Mouse (Mus musculus) bone marrow macrophage, adult 2 months (primary cell): ENCODE results near the gene Cacna1a. TPM values are rescaled to one million over a fixed set of nuclear protein-coding genes. Genes with fewer than 3 reads are reported as not detected.

Experiments used
- H3K27ac ChIP-seq: 2 replicates; pipeline ENCODE4 v1.5.1; 2012; ENCODE audit warnings: low read depth, low read length; ENCODE audit not compliant: insufficient read depth
- H3K4me1 ChIP-seq: 2 replicates; pipeline ENCODE4 v1.6.1; 2012; ENCODE audit warnings: low read length; ENCODE audit not compliant: control insufficient read depth, insufficient read depth
- H3K4me3 ChIP-seq: 2 replicates; pipeline ENCODE4 v1.5.1; 2012; ENCODE audit warnings: mild to moderate bottlenecking, low read length, moderate library complexity; ENCODE audit not compliant: insufficient read depth
- CTCF ChIP-seq: IDR thresholded peaks from 2 replicates; pipeline ENCODE4 v1.5.1; 2012; ENCODE audit warnings: low read depth, mild to moderate bottlenecking, low read length, moderate library complexity
- POLR2A ChIP-seq: IDR thresholded peaks from 2 replicates; pipeline ENCODE4 v1.6.1; 2012; ENCODE audit warnings: mild to moderate bottlenecking, low read depth, low read length, borderline replicate concordance
- polyA plus RNA-seq: library from polyadenylated mRNA; stranded (reverse); fragments of >200 nt; gene quantifications from 2 replicates; pipeline ENCODE4 v1.2.4, GENCODE M21; 2012; ENCODE audit not compliant: missing spikeins, insufficient read depth, insufficient read length

Gene Cacna1a
- polyA plus RNA-seq, 1 experiment, result 10.3 TPM

GRCm38 (mm10) chr8:84519767-84520626, 131.8 kb downstream of the Cacna1a start:
- no peaks in the 10 kb centered on the region for H3K4me1 ChIP-seq
- no peak overlapping the region for H3K27ac ChIP-seq
- TF ChIP-seq CTCF, result no peak

GRCm38 (mm10) chr8:84520999-84521398, 132.8 kb downstream of the Cacna1a start:
- Histone ChIP-seq H3K27ac (no peak overlapping the region), H3K4me1 (no peaks in the 10 kb centered on the region), H3K4me3 (no peak overlapping the region)
- no peak for TF ChIP-seq CTCF
- no peak for TF ChIP-seq POLR2A

More at GRCm38 (mm10) chr8:84519767-84520626, 131.8 kb downstream of the Cacna1a start:
- no peak overlapping the region for H3K4me3 ChIP-seq

GRCm38 (mm10) chr8:84528036-84528435, 139.8 kb downstream of the Cacna1a start:
- no peak for TF ChIP-seq CTCF
- TF ChIP-seq POLR2A, result no peak
- Histone ChIP-seq H3K4me1 (peaks cover 31% of the 10 kb centered on the region), H3K27ac (peak overlapping the region; percentile 37), H3K4me3 (no peak overlapping the region)

- peaks cover 40% of the 10 kb centered on the region for H3K4me1 ChIP-seq
- H3K4me3 ChIP-seq, result no peak overlapping the region
- no peak for TF ChIP-seq CTCF
- TF ChIP-seq POLR2A, result no peak
- H3K27ac ChIP-seq, result peak overlapping the region; percentile 37
Measured at GRCm38 (mm10) chr8:84529548-84529947, 141.3 kb downstream of the Cacna1a start.

- Histone ChIP-seq H3K27ac (peak overlapping the region; percentile 58), H3K4me1 (peaks cover 36% of the 10 kb centered on the region), H3K4me3 (no peak overlapping the region)
- TF ChIP-seq POLR2A, result no peak
- TF ChIP-seq CTCF, result no peak
Measured at GRCm38 (mm10) chr8:84532725-84533124, 144.5 kb downstream of the Cacna1a start.

- Histone ChIP-seq H3K27ac (peak overlapping the region; percentile 50), H3K4me1 (peaks cover 31% of the 10 kb centered on the region), H3K4me3 (no peak overlapping the region)
- no peak for TF ChIP-seq POLR2A
- TF ChIP-seq CTCF, result no peak
Measured at GRCm38 (mm10) chr8:84533341-84533740, 145.1 kb downstream of the Cacna1a start.

- no peak overlapping the region for H3K4me3 ChIP-seq
- no peak overlapping the region for H3K27ac ChIP-seq
- H3K4me1 ChIP-seq, result peaks cover 14% of the 10 kb centered on the region
- no peak for TF ChIP-seq POLR2A
- no peak; the same call in 1 of the 2 replicates for TF ChIP-seq CTCF
Measured at GRCm38 (mm10) chr8:84536917-84537316, 148.7 kb downstream of the Cacna1a start.

GRCm38 (mm10) chr8:84539376-84539775, 151.1 kb downstream of the Cacna1a start:
- no peak overlapping the region for H3K4me3 ChIP-seq
- no peak overlapping the region for H3K27ac ChIP-seq
- no peaks in the 10 kb centered on the region for H3K4me1 ChIP-seq
- TF ChIP-seq POLR2A, result no peak
- no peak for TF ChIP-seq CTCF

GRCm38 (mm10) chr8:84542481-84542880, 154.2 kb downstream of the Cacna1a start:
- Histone ChIP-seq H3K27ac (no peak overlapping the region), H3K4me3 (no peak overlapping the region), H3K4me1 (no peaks in the 10 kb centered on the region)
- TF ChIP-seq CTCF (no peak), POLR2A (no peak)

- no peak for TF ChIP-seq CTCF
- no peak for TF ChIP-seq POLR2A
- Histone ChIP-seq H3K4me3 (no peak overlapping the region), H3K27ac (no peak overlapping the region)
Measured at GRCm38 (mm10) chr8:84545522-84545921, 157.3 kb downstream of the Cacna1a start.

More at GRCm38 (mm10) chr8:84545522-84545921, 157.3 kb downstream of the Cacna1a start:
- no peaks in the 10 kb centered on the region for H3K4me1 ChIP-seq
